Mouse (Mus musculus) B cell, adult (primary cell): ENCODE results near the gene Otog. TPM values are rescaled to one million over a fixed set of nuclear protein-coding genes. Genes with fewer than 3 reads are reported as not detected.

ENCODE experiments used
- total RNA-seq: library from RNA; stranded (reverse); gene quantifications from 4 replicates; pipeline ENCODE4 v1.2.4, GENCODE M21; 2023; ENCODE audit not compliant: inconsistent age

Otog gene
- not detected in 4 replicates for total RNA-seq

GRCm38 (mm10) chr7:46240696-46241095 is at the start of gene Otog:
Gene Otog (plus strand): TSS chr7:46240987.

GRCm38 (mm10) chr7:46238346-46238745 is 2.4 kb upstream of the Otog start, which contains the start of gene Ush1c:
Gene Ush1c (minus strand): TSS chr7:46238503.

Other genes with a start within 250 kb of the Otog start
- gene Abcc6, start 210.7 kb upstream of the Otog start, total RNA-seq: not detected in 4 replicates
- gene Nomo1, start 207.3 kb upstream of the Otog start, total RNA-seq: 39.4 to 45.3 TPM (median 42.4 TPM) in 4 replicates
- not detected in 4 replicates for gene Kcnj11, start 140.2 kb upstream of the Otog start, total RNA-seq
- not detected in 4 replicates for gene Abcc8, start 61.0 kb upstream of the Otog start, total RNA-seq
- not detected in 4 replicates for gene Ush1c, start 2.5 kb upstream of the Otog start, total RNA-seq
- gene Myod1, start 135.5 kb downstream of the Otog start, total RNA-seq: not detected in 4 replicates
- 0.13 to 0.38 TPM (median 0.26 TPM) in 4 replicates for gene Kcnc1, start 155.5 kb downstream of the Otog start, total RNA-seq